Mouse (Mus musculus) liver, embryonic 16.5 days (tissue): ENCODE results near the gene Amz1. TPM values are rescaled to one million over a fixed set of nuclear protein-coding genes. Genes with fewer than 3 reads are reported as not detected.

Experiments used
- ATAC-seq: fragments of 200-750 bp; cut with Nextera tagmentation; 2 replicates; pipeline ENCODE4 v1.8.0; 2017; ENCODE audit warnings: low read depth, mild to moderate bottlenecking, moderate number of reproducible peaks, moderate library complexity
- H3K27ac ChIP-seq: fragments of 300-500 bp; sonication (generic); 2 replicates; pipeline ENCODE4 v1.5.1; 2014; ENCODE audit warnings: mild to moderate bottlenecking, low read length
- H3K27me3 ChIP-seq: fragments of 300-500 bp; sonication (generic); 2 replicates; pipeline ENCODE4 v1.6.1; 2014; ENCODE audit warnings: low read depth, low read length, mixed read lengths; ENCODE audit not compliant: control insufficient read depth, insufficient read depth
- H3K36me3 ChIP-seq: fragments of 300-500 bp; sonication (generic); 2 replicates; pipeline ENCODE4 v1.6.1; 2014; ENCODE audit warnings: mild to moderate bottlenecking; ENCODE audit not compliant: control insufficient read depth, insufficient read depth
- H3K4me1 ChIP-seq: fragments of 300-500 bp; sonication (generic); 2 replicates; pipeline ENCODE4 v1.6.1; 2014; ENCODE audit warnings: low read depth, low read length, mixed read lengths; ENCODE audit not compliant: control insufficient read depth
- H3K4me2 ChIP-seq: fragments of 300-500 bp; sonication (generic); 2 replicates; pipeline ENCODE4 v1.6.1; 2014; ENCODE audit warnings: low read depth, low read length, mixed read lengths
- H3K4me3 ChIP-seq: fragments of 300-500 bp; sonication (generic); 2 replicates; pipeline ENCODE4 v1.5.1; 2014; ENCODE audit warnings: low read depth, mild to moderate bottlenecking, low read length
- H3K9ac ChIP-seq: fragments of 300-500 bp; sonication (generic); 2 replicates; pipeline ENCODE4 v1.6.1; 2014; ENCODE audit warnings: low read depth, low read length
- H3K9me3 ChIP-seq: fragments of 300-500 bp; sonication (generic); replicated peaks from 2 replicates; pipeline ENCODE4 v1.6.1; 2016; ENCODE audit warnings: low read length; ENCODE audit not compliant: control insufficient read depth
- WGBS: fragments of 180-500 bp; shearing (Covaris S2); extraction: QIAGEN DNeasy Blood & Tissue Kit; methylation state at CpG from one replicate; pipeline ENCODE4 v1.1.7; 2014; ENCODE audit not compliant: insufficient replicate concordance; 5-methylcytosine and 5-hydroxymethylcytosine counted together
- polyA plus RNA-seq: library from polyadenylated mRNA; unstranded; fragments of >200 nt; fragmentation: Nextera tagmentation; extraction: Ambion mirVana; gene quantifications from 2 replicates; pipeline ENCODE4 v1.2.1, GENCODE M21; 2015

Amz1 gene
- 1.8 TPM in 2 replicates for polyA plus RNA-seq

DNA sequence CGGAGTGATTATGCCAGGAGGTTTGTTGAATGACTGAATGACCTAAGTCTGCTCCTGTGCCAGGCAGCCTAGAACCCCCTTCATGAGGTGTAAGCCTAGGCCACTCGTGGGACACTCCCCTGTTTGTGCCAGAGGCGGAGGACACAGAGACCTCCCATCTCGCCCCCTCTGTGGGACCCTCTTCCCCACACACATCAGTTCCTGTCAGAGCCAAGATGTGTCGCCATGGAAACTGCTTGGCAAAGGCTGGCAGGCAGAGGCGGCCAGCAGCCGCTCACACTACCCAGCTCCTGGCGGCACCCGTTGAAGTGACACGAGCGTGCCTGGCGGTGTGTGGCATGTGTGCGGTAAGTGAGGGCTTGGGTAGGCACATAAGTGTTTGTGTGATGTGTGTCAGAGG lies at the start of gene Amz1:
Amz1 (plus strand) TSS at position 306 of the 400 bp plus-strand sequence.
- Histone ChIP-seq H3K4me2 (no peak within 1 kb of the TSS), H3K4me3 (no peak within 1 kb of the TSS), H3K4me1 (no peaks in the 10 kb centered on the region), H3K27ac (no peak within 1 kb of the TSS), H3K27me3 (no peaks in the 10 kb centered on the region), H3K9me3 (no peaks in the 10 kb centered on the region), H3K9ac (no peak within 1 kb of the TSS), H3K36me3 (no peaks in the 10 kb centered on the region)
- no peak for ATAC-seq
- 64% methylated on average over 13 of the region's 13 CpGs for WGBS

DNA sequence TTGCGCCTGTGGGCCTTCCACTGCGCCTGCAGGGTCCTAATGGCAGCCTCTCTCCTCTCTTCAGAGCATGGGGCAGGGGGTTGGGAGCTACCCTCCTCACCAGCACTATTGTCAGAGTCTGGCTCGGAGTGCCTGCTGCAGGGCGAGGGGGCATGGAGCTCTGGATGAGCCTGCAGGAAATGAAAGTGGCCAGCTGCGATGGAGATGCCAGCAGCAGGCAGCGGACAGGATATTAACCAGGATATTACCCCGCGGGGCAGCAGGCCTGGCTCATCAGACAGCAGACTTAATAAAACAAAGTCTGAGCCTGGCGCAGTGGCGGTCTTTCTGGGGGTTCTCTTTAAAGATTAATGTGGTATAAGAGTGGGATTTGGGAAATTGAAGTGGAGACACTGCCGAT lies 48.8 kb upstream of the Amz1 start:
- no peak overlapping the region for H3K27ac ChIP-seq
- no peak for ATAC-seq
- H3K27me3 ChIP-seq: no peaks in the 10 kb centered on the region
- 72% methylated on average over 11 of the region's 11 CpGs for WGBS
- H3K9me3 ChIP-seq: no peaks in the 10 kb centered on the region
- H3K9ac ChIP-seq: no peak overlapping the region
- H3K4me1 ChIP-seq: no peaks in the 10 kb centered on the region
- H3K4me3 ChIP-seq: no peak overlapping the region
- H3K36me3 ChIP-seq: no peaks in the 10 kb centered on the region
- H3K4me2 ChIP-seq: no peak overlapping the region

DNA sequence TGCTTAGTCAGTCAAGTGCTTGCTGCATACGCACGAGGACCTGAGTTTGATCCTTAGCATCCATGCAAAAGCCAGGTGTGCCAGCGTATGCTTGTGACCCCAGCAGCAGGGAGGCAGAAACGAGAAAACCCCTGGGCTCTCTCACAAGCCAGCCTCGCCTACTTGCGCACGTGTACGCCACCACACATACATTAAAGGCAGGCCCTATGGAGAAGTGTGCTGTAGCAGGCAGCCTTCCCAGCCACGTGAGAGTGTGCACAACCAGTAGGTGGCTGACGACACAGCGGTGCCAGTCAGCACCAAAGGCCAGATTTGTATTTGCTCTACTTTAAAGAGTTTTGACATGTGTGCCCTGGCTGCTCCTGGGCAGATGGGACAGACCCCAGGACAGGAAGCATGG lies 48.3 kb upstream of the Amz1 start:
- Histone ChIP-seq H3K9ac (no peak overlapping the region), H3K4me3 (no peak overlapping the region), H3K9me3 (no peaks in the 10 kb centered on the region), H3K4me2 (no peak overlapping the region), H3K36me3 (no peaks in the 10 kb centered on the region), H3K4me1 (no peaks in the 10 kb centered on the region), H3K27ac (no peak overlapping the region), H3K27me3 (no peaks in the 10 kb centered on the region)
- 69% methylated on average over 11 of the region's 11 CpGs for WGBS
- no peak for ATAC-seq

DNA sequence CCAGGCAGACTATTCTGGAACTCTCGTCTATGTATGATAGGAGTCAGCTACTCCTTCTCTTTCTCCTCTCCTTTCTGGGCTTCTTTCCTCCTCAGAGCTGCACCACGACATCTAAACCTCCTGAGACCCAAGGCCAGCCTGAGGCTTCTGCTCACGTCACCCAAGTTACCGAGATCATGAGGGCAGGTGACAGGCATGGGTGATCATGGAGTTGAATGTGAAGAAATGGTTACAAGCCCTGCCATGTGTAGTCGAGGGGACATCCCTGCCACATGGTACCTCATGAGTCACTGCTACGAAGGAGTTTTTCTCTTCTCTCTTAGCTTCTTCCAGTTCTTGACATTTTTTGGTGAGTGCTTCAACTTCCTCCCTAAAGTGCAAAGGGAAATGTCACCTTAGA lies 46.8 kb upstream of the Amz1 start:
- no peak overlapping the region for H3K4me3 ChIP-seq
- WGBS: 67% methylated on average over 6 of the region's 6 CpGs
- no peaks in the 10 kb centered on the region for H3K27me3 ChIP-seq
- H3K36me3 ChIP-seq: no peaks in the 10 kb centered on the region
- peaks cover 4% of the 10 kb centered on the region for H3K4me1 ChIP-seq
- ATAC-seq: no peak
- H3K9me3 ChIP-seq: no peaks in the 10 kb centered on the region
- H3K4me2 ChIP-seq: no peak overlapping the region
- H3K27ac ChIP-seq: no peak overlapping the region
- no peak overlapping the region for H3K9ac ChIP-seq

DNA sequence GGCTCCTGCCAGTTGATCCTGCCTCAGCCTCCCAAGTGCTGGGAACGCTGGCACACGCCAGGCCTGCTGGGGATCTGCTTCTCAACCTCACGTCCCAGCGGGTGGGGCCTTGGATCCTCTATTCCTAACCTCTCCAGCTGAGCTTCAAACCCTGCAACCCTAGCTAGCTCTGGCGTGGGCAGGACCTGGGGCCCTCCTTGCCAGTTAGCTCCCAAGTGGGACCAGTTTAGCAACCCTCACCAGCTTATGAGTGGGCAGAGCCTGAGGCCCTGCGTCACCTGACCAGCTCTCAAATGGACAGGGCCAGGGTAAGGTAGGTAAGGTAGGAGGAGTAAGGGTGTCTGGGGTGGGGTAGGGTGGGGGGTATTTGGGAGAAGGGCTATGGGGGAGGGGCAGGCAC lies 43.9 kb upstream of the Amz1 start:
- no peaks in the 10 kb centered on the region for H3K36me3 ChIP-seq
- H3K4me1 ChIP-seq: peaks cover 7% of the 10 kb centered on the region
- 78% methylated on average over 6 of the region's 6 CpGs for WGBS
- ATAC-seq: no peak
- no peak overlapping the region for H3K4me3 ChIP-seq
- no peaks in the 10 kb centered on the region for H3K27me3 ChIP-seq
- no peak overlapping the region for H3K4me2 ChIP-seq
- H3K27ac ChIP-seq: no peak overlapping the region
- no peaks in the 10 kb centered on the region for H3K9me3 ChIP-seq
- no peak overlapping the region for H3K9ac ChIP-seq

DNA sequence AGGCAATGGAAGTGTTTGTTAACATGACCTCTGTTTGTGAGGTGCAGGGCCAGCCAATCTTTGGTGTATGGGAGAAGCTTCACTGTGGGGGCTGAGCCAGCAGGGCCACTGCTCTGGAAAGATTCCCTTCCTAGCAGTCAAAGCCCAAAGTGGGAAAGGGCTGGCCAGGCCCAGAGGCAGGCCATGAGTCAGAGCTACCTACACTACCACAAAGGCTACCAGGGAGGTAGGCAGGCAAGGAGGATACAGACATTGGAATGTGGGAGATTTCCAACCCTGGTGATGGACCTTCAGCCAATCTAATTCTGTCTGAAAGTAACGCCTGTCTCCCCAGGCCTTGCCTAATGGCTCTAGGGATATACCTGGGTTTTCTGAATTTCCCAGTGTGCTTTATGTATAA lies 43.0 kb upstream of the Amz1 start:
- WGBS: 64% methylated on average over 1 of the region's 1 CpGs
- peaks cover 7% of the 10 kb centered on the region for H3K4me1 ChIP-seq
- H3K4me3 ChIP-seq: no peak overlapping the region
- H3K36me3 ChIP-seq: no peaks in the 10 kb centered on the region
- no peaks in the 10 kb centered on the region for H3K9me3 ChIP-seq
- H3K27me3 ChIP-seq: no peaks in the 10 kb centered on the region
- no peak overlapping the region for H3K27ac ChIP-seq
- no peak overlapping the region for H3K4me2 ChIP-seq
- H3K9ac ChIP-seq: no peak overlapping the region
- ATAC-seq: no peak

DNA sequence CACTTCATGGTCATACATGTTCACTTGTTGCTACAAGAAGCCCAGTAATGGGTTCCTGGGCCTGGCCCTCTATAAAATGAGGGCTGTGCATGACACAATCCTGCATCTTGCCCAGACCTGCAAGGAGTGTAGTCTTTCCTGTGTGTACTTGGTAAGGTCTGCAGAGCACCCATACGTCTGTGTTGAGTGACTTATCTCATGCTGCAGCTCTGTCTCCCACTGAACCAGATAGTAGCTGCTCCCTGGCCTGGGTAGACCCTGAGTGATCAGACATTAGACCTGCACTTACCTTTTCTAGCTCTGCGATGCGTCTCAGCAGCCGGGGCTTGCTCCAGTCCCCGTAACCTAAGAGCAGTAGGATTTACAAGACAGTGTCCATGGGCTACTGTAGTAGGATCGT lies 41.8 kb upstream of the Amz1 start:
- no peak overlapping the region for H3K27ac ChIP-seq
- H3K27me3 ChIP-seq: no peaks in the 10 kb centered on the region
- H3K4me1 ChIP-seq: peaks cover 7% of the 10 kb centered on the region
- H3K36me3 ChIP-seq: no peaks in the 10 kb centered on the region
- peak; percentile 54 for ATAC-seq
- H3K9ac ChIP-seq: no peak overlapping the region
- no peaks in the 10 kb centered on the region for H3K9me3 ChIP-seq
- H3K4me2 ChIP-seq: no peak overlapping the region
- no peak overlapping the region for H3K4me3 ChIP-seq
- 50% methylated on average over 6 of the region's 6 CpGs for WGBS

DNA sequence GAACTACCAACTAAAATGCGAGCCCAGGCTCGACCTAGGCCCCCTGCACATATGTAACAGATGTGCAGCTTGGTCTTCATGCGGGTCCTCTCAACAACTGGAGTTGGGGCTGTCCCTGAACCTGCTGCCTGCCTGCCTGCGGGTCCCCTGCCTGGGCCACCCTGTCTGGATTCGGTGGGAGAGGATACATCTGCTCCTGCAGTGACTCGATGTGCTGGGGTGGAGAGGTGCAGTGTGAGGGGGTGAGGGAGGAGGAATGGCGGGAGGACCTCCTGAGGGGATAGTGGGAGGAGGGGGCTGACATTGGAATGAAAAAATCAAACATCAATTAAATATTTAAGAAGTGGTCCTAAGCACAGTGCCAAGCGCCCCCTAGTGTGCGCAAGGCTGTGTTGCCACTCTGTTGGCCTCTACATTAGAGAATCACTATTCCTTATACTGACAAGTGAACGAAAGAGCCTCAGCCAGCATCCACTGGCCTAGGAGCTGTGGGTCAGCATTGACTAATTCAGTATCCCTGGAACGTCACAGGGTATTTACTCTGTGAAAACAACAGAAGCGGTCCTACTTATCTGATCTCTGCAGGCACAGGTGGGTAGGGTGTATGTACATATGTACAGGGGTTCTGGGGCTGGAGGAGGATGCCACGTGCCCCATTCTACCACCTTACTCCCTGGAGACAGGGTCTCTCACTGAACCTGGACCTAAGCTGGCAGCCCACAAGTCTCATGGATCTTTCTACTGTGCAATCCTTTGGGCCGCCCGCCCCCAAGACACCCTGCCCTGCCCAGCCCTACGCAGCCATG lies 39.4 kb upstream of the Amz1 start:
- Histone ChIP-seq H3K36me3 (no peaks in the 10 kb centered on the region), H3K27ac (no peak overlapping the region), H3K4me2 (no peak overlapping the region), H3K9ac (no peak overlapping the region), H3K4me1 (peaks cover 7% of the 10 kb centered on the region), H3K4me3 (no peak overlapping the region), H3K9me3 (no peaks in the 10 kb centered on the region), H3K27me3 (no peaks in the 10 kb centered on the region)
- no peak for ATAC-seq
- WGBS: 60% methylated on average over 16 of the region's 16 CpGs

DNA sequence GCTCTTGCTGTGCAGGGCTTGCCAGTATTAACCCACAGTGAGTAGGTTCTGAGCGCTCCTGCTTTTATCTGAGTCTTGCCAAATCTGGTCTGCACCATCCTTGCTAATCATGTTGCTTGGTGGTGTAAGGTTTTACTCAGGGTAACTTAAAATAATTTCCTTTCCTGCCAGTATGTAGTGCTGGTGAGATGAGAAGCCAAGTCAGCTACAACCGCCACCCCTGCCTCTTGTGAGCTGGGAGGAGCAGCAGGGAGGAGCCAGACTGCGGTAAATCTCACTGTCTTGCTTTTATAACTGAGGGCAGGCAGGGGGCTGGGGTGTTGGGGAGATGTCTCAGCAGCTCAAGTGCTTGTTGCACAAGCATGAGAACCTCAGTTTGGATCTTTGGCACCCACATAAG lies 35.5 kb upstream of the Amz1 start:
- H3K27me3 ChIP-seq: no peaks in the 10 kb centered on the region
- WGBS: 78% methylated on average over 3 of the region's 3 CpGs
- no peak for ATAC-seq

More for the DNA sequence above, 35.5 kb upstream of the Amz1 start:
- H3K36me3 ChIP-seq: no peaks in the 10 kb centered on the region; the same call in 1 of the 2 replicates
- H3K4me2 ChIP-seq: no peak overlapping the region
- H3K9ac ChIP-seq: no peak overlapping the region
- H3K9me3 ChIP-seq: no peaks in the 10 kb centered on the region
- no peaks in the 10 kb centered on the region for H3K4me1 ChIP-seq
- H3K27ac ChIP-seq: no peak overlapping the region
- no peak overlapping the region for H3K4me3 ChIP-seq
